In the genomic region with DNA sequence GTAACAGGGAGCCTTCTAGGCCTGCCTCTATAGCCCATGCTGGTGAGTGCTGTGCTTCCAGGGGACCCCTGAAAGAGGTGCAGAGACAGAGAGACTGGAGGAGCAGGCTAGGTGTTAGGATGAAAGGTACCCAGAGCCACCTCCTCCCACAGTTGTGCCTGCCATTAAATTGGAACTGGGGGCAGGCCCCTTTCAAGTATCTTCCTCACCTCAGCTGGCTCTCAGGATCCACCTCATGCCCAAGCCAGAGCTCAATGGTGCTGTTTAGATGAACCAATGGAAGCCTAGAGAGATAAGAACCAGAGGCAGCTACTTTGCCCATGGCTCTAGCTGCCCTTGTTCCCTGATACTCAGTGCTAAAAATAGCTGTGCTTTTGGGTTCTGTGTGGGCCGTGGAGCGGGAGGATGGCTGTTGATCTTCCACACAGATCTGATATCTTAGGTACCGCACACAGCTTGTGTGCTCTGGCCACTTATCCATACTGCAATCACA, we compare ENCODE assay signal across 16 mouse cellular contexts.
"Had no signal": no experiment of that assay in that cellular context is flagged by ENCODE, and none has a peak within 500 bp of the region (broad histone marks: within the 10 kb centered on the region; RNA-seq: fewer than 3 reads in every experiment).

No protein-coding gene starts in this region.

- H3K9ac ChIP-seq: limb, embryonic 13.5 days; liver, embryonic 14.5 days; midbrain, embryonic 12.5 days; neural tube, embryonic 13.5 days; stomach, embryonic 15.5 days had no signal

- H3K4me2 ChIP-seq: limb, embryonic 13.5 days; midbrain, embryonic 12.5 days; neural tube, embryonic 13.5 days; stomach, embryonic 15.5 days had no signal

- ATAC-seq: midbrain, embryonic 16.5 days had no signal

- H3K27me3 ChIP-seq: limb, embryonic 13.5 days; midbrain, embryonic 12.5 days; neural tube, embryonic 13.5 days; stomach, embryonic 15.5 days had no signal

- H3K4me3 ChIP-seq: layer of hippocampus, adult 2 months; limb, embryonic 13.5 days; midbrain, embryonic 12.5 days; neural tube, embryonic 13.5 days; stomach, embryonic 15.5 days had no signal

- H3K4me1 ChIP-seq: limb, embryonic 13.5 days; midbrain, embryonic 12.5 days; neural tube, embryonic 13.5 days; stomach, embryonic 15.5 days had no signal

- H3K27ac ChIP-seq: layer of hippocampus, adult 2 months; limb, embryonic 13.5 days; liver, embryonic 14.5 days; midbrain, embryonic 12.5 days; neural tube, embryonic 13.5 days; stomach, embryonic 15.5 days had no signal

- H3K36me3 ChIP-seq: limb, embryonic 13.5 days; midbrain, embryonic 12.5 days; neural tube, embryonic 13.5 days; stomach, embryonic 15.5 days had no signal

- DNase-seq: kidney, postnatal 10 days; kidney, postnatal 4 days; left cerebral cortex, postnatal 4 days; lung, adult 18-20 months; retina, postnatal 1 day; right cerebral cortex, postnatal 4 days; spleen, adult 18-20 months; thymus, adult 2 months; thymus, postnatal 25 days had no signal

- H3K9me3 ChIP-seq: midbrain, embryonic 12.5 days; neural tube, embryonic 13.5 days; stomach, embryonic 15.5 days had no signal
